Mouse (Mus musculus) hematopoietic stem cell, adult 5-6 weeks (primary cell): Measurements from ENCODE around the gene Cebpe. TPM values are rescaled to one million over a fixed set of nuclear protein-coding genes. Genes with fewer than 3 reads are reported as not detected.

Experiments used
- ATAC-seq, 2 experiments: fragments of 125-278 bp in 1 of 2; replicated peaks in 1 of 2; 2 replicates each; pipeline ENCODE4 v1.8.0; 2016 to 2017; ENCODE audit warnings: inconsistent platforms in 2 of 2, mild to moderate bottlenecking in 2 of 2, moderate number of reproducible peaks in 2 of 2, low read depth in 1 of 2, moderate TSS enrichment in 1 of 2; ENCODE audit not compliant: low FRiP score in 2 of 2, poor library complexity in 2 of 2, severe bottlenecking in 2 of 2, insufficient read depth in 1 of 2, low TSS enrichment in 1 of 2
- total RNA-seq: library from RNA; stranded (forward); fragments of 172-1452, 232-1000 nt; gene quantifications from 2 replicates; pipeline ENCODE4 v1.2.3, GENCODE M21; 2017

Cebpe gene
- total RNA-seq, 1 experiment from 2014 or later: 11.4 TPM

- ATAC-seq: no peak
Observed at GRCm38 (mm10) chr14:54730305-54730704, 18.3 kb upstream of the Cebpe start.

- ATAC-seq: peak; percentile 22 to 29; a peak in 2 of 4 replicates
Observed at GRCm38 (mm10) chr14:54728823-54729653, 17.1 kb upstream of the Cebpe start.

DNA sequence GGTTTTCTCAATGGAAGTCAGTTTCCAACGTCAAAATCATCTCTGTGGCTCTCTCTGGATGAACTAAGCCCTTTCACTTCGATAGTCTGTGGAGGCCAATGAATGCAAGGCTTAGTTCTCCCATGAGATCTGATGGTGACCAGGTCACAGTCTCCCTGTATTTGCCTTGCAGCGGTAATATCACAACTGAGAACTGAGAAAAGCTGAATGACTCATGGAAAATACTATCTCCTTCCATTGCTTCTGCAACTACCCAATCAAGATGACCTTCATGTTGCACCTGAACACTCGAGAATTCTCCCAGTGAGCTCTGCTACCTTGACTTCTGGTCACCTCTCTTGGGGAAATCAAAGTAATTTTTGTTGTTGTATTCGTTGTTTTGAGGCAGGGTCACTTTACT lies 15.6 kb upstream of the Cebpe start:
- ATAC-seq: no peak

GRCm38 (mm10) chr14:54724049-54724448 lies 12.1 kb upstream of the Cebpe start:
- ATAC-seq: no peak

- ATAC-seq: no peak
Observed at GRCm38 (mm10) chr14:54721711-54722110, 9.7 kb upstream of the Cebpe start.

DNA sequence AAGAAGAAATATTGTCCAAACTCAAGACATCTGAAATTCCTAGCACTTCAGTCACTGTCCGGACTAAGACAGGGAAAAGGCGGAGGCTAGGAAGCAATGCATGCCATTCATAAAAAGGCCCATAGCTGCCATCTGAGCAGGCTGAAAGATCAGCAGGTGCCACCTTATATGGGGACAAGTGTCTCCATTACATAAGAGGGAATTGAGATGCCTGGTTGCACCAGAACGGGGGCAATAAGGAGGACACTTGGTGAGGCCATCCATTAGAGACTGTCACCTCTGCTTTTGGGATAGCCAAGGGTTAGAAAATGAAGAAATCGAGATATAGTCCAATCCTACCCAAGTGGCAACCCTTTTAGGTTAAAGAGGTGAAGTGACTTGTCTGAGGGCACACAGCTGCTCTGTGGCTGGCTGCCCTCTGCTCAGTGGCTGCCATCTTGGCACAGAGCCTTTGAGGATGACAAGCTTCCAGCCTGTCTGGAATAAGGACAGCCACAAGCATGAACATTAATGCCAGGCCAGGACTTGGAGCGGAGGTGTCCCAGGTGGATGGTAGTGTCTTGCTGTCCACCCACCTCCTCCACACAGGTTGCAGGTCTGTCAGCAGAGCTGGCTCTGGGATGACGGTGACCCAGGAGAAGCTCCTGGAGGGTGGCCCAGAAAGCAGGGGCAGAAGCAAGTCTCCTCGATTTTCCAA lies 8.8 kb upstream of the Cebpe start:
- no peak for ATAC-seq

DNA sequence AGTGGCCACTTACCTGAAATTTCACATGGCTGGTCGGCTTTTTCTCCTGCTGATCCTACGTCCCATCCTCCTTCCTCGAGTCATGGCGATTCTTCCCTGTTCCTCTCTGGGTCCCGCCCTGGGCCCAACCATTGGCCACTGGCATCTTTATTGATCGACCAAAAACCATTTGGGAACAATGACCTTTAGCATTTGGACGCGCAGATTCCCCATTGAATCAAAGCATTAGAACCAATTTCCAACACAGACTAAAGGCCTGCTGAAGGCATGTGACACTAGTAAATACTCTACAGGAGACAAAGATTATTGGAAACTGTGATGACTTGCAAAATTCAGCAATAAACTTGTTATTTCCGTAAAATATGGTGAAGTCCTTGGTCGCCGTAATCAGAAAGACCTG lies 8.1 kb upstream of the Cebpe start:
- no peak for ATAC-seq

DNA sequence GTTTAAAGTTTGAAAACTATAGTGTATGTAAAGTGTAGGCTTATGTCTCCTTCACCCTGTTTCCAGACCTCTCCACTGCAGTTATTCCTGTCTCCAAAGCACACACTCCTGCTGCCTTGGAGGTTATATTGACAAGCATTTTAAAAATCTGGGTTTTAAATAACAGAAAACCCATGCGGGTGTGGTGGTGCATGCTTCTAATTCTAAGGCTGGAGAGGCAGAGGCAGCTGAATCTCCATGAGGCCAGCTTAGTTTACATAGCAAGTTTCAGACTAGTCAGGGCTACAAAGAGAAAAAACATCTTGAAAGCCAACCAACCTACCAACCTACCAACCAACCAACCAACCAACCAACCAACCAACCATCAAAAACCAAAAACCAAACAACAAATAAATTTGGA lies 3.4 kb upstream of the Cebpe start:
- ATAC-seq: no peak

DNA sequence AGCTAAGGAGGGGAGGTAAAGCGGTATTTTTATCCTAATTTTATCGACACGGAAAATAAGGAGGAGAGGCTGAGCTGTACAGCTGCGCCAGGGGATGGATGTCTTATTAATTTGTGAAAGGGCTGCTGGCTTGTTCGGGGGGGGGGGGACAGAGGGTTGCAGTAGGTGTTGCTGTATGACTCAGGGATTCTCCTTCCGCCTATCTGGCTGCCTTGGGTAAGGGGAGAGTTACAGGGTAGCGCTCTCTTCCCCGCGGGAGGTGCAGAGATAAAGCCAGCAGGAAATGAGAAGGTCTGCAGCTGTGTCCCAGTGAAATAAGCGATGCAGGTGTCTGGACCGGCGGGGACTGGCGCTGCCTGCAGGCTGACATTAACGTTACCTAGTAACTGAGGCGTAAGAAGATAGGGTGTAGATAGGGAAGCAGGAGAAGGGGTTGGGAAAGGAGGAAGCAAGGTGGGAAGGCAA lies 2.7 kb upstream of the Cebpe start:
- peak; percentile 41 to 44; a peak in 2 of 4 replicates for ATAC-seq

DNA sequence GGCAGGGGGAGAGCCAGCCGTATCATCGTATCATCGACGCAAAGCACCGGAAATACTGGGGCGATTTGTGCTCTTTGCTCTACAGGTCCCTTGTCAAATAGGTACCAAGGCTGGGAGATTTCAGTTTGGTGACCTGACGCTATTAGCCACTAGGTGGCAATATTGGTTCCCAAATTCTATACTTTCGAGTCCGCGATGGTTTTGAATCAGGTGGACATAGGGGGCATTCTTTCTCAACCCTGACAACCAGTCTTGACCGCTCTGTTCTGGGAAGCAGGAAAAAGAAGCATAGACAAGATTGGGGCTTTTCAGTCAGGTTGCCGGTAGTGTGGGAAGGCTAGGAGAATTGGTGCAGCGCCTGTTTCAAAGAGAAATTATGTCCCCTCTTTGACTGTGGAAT lies 2.1 kb upstream of the Cebpe start:
- peak; percentile 44 to 57; a peak in 3 of 4 replicates for ATAC-seq

DNA sequence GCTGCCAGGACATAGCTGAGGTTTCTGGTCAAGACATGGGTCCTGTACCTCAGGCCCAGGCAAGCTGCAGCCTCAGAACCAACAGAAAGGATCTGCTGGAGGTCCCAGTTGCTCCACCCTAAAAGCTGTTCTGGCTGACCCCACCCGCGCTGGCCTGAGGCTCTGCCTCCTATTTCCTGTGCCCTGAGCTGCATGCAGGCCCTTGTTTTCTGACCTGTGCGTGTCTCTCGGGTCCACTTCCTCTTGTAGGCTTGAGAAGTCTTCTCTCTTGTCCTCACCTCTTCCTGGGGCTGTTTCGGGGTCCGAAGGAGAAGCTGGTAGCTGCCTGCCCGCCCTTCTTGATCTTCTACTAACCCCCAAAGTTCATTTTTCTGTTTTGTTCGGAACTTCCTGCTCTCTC lies 887 bp upstream of the Cebpe start:
- ATAC-seq: peak in 1 of 2 experiments; percentile 32; a peak in 1 of 4 replicates

DNA sequence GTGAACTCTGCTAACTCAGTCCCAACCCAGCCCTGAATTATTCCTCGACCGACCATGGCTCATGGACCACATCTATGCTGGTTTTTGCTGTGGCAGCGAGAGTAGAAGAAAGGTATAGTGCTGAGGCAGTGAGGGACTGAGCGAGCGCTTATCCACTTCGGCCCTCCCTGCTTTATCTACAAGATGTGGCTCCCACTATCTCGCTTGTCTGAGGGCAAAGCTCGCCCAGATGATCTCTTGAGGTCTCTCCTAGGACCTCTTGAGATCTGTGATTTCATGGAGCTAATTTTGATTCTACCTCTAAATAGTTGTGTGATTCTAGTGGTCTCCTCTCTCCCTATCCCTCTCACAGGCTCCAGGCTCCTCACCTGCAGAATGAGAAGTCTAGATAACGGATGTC lies 2.9 kb downstream of the Cebpe start:
- ATAC-seq: no peak

DNA sequence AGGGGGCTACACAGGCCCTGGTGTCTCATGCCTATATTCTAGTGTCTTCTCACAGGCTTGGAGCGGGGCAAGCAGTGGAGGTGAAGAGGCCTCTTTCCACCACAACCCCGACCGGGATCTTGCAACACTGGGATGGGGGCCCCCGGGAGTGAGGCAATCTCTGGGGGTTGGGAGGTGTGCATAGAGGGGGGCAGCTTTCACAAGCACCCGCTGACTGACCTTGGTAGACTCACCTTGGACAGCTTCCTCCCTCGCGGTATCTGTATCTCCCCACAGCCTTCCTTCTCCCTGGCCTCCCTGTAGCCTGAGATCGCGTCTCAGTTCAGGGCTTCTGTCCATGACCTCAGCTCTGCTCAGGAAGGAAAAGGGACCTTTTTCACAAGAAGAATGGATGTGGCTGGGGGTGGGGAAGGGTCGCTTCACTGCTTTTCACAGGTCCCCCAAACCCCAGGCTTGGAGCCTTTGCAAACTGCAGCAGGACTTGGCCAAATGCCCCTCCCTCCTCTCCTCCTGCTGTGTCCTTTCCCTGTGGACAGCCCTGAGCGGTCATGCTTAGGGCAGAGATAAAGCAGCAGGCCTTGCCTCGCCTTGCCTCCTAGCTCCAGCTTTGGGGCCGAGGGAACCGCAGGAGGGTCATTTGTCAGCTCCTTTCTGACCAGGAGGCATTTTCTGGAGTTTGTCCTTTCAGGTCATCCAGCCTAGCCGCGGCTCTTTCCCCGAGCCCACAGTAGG lies 5.2 kb downstream of the Cebpe start:
- ATAC-seq: peak; percentile 19 to 40; a peak in 2 of 4 replicates

DNA sequence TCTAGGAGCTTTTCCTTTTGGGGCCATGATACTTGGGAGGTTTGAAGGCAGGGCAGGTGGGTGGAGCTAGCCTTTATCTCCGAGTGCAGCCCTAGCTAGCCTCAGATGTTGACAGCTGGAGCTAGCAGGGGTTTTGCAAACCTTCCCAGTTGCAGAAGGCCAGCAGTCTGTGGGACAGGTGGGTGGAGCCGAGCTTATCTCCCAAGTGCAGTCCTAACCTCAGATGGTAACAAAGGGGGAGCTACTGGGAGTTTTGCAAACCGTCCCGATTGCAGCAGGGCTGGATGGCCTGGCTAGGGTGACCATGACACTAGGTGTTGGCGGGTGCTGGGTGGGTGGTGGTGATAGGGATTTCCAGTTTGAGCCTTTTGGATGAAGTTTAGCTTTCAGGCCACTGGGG lies 6.1 kb downstream of the Cebpe start:
- peak; percentile 85 to 88 for ATAC-seq

DNA sequence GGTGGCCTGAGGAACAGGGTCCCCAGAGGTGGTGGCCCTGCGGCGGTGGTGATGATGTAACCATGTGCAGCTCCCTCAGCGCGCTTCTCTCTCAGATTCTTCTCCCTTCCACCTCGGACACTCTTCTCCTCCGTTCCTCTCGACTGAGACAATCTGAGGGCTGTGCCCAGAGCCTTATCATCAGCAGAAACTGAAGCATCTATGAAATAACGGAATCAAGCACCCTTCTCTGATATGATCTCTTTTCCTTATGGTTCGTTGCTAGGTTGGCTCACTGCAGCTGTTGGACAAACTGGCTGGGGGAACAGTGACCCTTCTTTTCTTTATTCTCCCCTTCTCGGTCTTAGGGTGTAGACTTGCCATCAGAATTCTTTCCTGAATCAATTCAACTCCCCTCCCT lies 8.8 kb downstream of the Cebpe start:
- ATAC-seq: no peak

- ATAC-seq: peak; percentile 61 to 65
Observed at GRCm38 (mm10) chr14:54701298-54701697, 10.7 kb downstream of the Cebpe start.

- no peak for ATAC-seq
Observed at GRCm38 (mm10) chr14:54699586-54699985, 12.4 kb downstream of the Cebpe start.

DNA sequence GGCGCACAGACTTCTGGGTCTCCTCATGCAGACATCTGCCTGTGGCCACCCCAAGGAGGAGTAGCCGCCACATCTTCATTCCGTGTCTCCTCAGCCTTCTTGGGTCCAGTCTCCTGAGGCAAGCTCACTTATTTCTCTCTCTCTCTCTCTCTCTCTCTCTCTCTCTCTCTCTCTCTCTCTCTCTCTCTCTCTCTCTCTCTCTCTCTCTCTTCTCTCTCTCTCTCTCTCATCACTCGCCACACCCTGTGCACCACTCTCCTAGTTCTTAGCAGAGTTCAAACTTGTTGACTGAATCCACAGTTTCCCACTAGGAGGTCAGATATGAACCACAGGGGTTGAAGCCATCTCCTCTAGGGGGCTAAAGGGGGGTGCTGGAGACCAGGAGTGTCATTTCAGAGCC lies 13.2 kb downstream of the Cebpe start, which contains the start of gene Gm29776:
Gene Gm29776, minus strand, starts transcription at position 101 of the 400 bp plus-strand sequence.
- no peak for ATAC-seq
